Mouse (Mus musculus) sigmoid colon, adult 10 weeks (tissue): ENCODE measurements around the gene Pnldc1. TPM values are rescaled to one million over a fixed set of nuclear protein-coding genes. Genes with fewer than 3 reads are reported as not detected.

Experiments
- polyA plus RNA-seq: library from polyadenylated mRNA; stranded (reverse); fragments of 350-450 nt; fragmentation: Illumina TruSeq; extraction: RNeasy Lipid Tissue Mini Kit (QIAGEN cat#74804); gene quantifications from one replicate; pipeline ENCODE4 v1.2.3, GENCODE M21; 2014; ENCODE audit warnings: low read depth, low replicate concordance

Pnldc1 gene
- not detected for polyA plus RNA-seq

GRCm38 (mm10) chr17:12909361-12910280 lies at the start of gene Pnldc1:
Pnldc1 (minus strand) TSS chr17:12910230.

GRCm38 (mm10) chr17:12940151-12940805 lies 30.2 kb upstream of the Pnldc1 start, which contains the start of gene Acat3:
Acat3 (minus strand) TSS chr17:12940600.

GRCm38 (mm10) chr17:12915881-12916583 lies 6.0 kb upstream of the Pnldc1 start, which contains the start of gene Mrpl18:
Mrpl18 (minus strand) TSS chr17:12916345.

GRCm38 (mm10) chr17:12915488-12915880 lies 5.5 kb upstream of the Pnldc1 start, which contains the start of gene Tcp1:
Tcp1 (plus strand) TSS chr17:12915701.

GRCm38 (mm10) chr17:12875734-12876133 lies 34.3 kb downstream of the Pnldc1 start, which contains the start of gene Mrgprh:
Mrgprh (plus strand) TSS chr17:12876034.

GRCm38 (mm10) chr17:12868043-12868442 lies 42.0 kb downstream of the Pnldc1 start, which contains the start of gene Mas1:
Mas1 (minus strand) TSS chr17:12868143.

Other genes starting within 250 kb of the Pnldc1 start
- gene Slc22a1, start 234.4 kb downstream of the Pnldc1 start, polyA plus RNA-seq = 4.5 TPM
- 16.6 TPM for gene Igf2r, start 140.6 kb downstream of the Pnldc1 start, polyA plus RNA-seq
- gene Mas1, start 42.1 kb downstream of the Pnldc1 start, polyA plus RNA-seq = not detected
- gene Mrgprh, start 34.2 kb downstream of the Pnldc1 start, polyA plus RNA-seq = not detected
- 398 TPM for gene Tcp1, start 5.5 kb upstream of the Pnldc1 start, polyA plus RNA-seq
- 98.0 TPM for gene Mrpl18, start 6.1 kb upstream of the Pnldc1 start, polyA plus RNA-seq
- not detected for gene Acat3, start 30.4 kb upstream of the Pnldc1 start, polyA plus RNA-seq
- gene Acat2, start 50.5 kb upstream of the Pnldc1 start, polyA plus RNA-seq = 29.1 TPM
- 194 TPM for gene Wtap, start 83.9 kb upstream of the Pnldc1 start, polyA plus RNA-seq
- 86.8 TPM for gene Sod2, start 96.6 kb upstream of the Pnldc1 start, polyA plus RNA-seq
- not detected for gene Gpr31b, start 142.1 kb upstream of the Pnldc1 start, polyA plus RNA-seq
- gene Tcp10b, start 150.9 kb upstream of the Pnldc1 start, polyA plus RNA-seq = 0.25 TPM
- not detected for gene Unc93a, start 221.6 kb upstream of the Pnldc1 start, polyA plus RNA-seq